In genomic region chr7:109891786-109892185, GRCm38 (mm10) we compare ENCODE assay signal across 6 mouse cellular contexts. TPM values are rescaled to one million over a fixed set of nuclear protein-coding genes. Genes with fewer than 3 reads are reported as not detected.
"Had no signal": no experiment of that assay in that cellular context is flagged by ENCODE, and none has a peak within 500 bp of the region (broad histone marks: within the 10 kb centered on the region; RNA-seq: fewer than 3 reads in every experiment).

No protein-coding gene starts in this region.

- H3K4me3 ChIP-seq: limb, embryonic 13.5 days; midbrain, embryonic 12.5 days; neural tube, embryonic 13.5 days; stomach, embryonic 15.5 days had no signal

- H3K4me1 ChIP-seq: limb, embryonic 13.5 days; midbrain, embryonic 12.5 days; neural tube, embryonic 13.5 days; stomach, embryonic 15.5 days had no signal

RNA-seq across cellular contexts. Expression of gene Scube2, which starts 26.3 kb away (rescaled TPM):
- total RNA-seq: megakaryocyte-erythroid progenitor cell, adult 5-6 weeks had no signal
- polyA plus RNA-seq: liver, adult 2 months had no signal
